Mouse (Mus musculus) liver, embryonic 13.5 days (tissue): ENCODE measurements around the gene Adprm. TPM values are rescaled to one million over a fixed set of nuclear protein-coding genes. Genes with fewer than 3 reads are reported as not detected.
"Not testable (repeated sequence)": the region's sequence is repeated elsewhere in the genome, so short reads cannot be mapped to it uniquely, and the experiment has no call there.

Experiments used
- ATAC-seq: fragments of 200-750 bp; cut with Nextera tagmentation; 2 replicates; pipeline ENCODE4 v1.8.0; 2017; ENCODE audit warnings: low read depth, mild to moderate bottlenecking, moderate number of reproducible peaks, moderate library complexity
- DNase-seq: peaks from one replicate; pipeline ENCODE4 v3.0.0; 2022
- H3K27ac ChIP-seq: fragments of 300-500 bp; sonication (generic); 2 replicates; pipeline ENCODE4 v1.5.1; 2015; ENCODE audit warnings: moderate library complexity, mild to moderate bottlenecking, inconsistent platforms
- H3K27me3 ChIP-seq: fragments of 300-500 bp; sonication (generic); 2 replicates; pipeline ENCODE4 v1.6.1; 2015; ENCODE audit warnings: mild to moderate bottlenecking, inconsistent platforms
- H3K36me3 ChIP-seq: fragments of 300-500 bp; sonication (generic); 2 replicates; pipeline ENCODE4 v1.6.1; 2015; ENCODE audit warnings: mild to moderate bottlenecking, inconsistent platforms
- H3K4me1 ChIP-seq: fragments of 300-500 bp; sonication (generic); replicated peaks from 2 replicates; pipeline ENCODE4 v1.6.1; 2015; ENCODE audit warnings: inconsistent platforms
- H3K4me2 ChIP-seq: fragments of 300-500 bp; sonication (generic); 2 replicates; pipeline ENCODE4 v1.6.1; 2015; ENCODE audit warnings: inconsistent platforms, mild to moderate bottlenecking, moderate library complexity
- H3K4me3 ChIP-seq: fragments of 300-500 bp; sonication (generic); replicated peaks from 2 replicates; pipeline ENCODE4 v1.5.1; 2015; ENCODE audit warnings: mild to moderate bottlenecking, inconsistent platforms
- H3K9ac ChIP-seq: fragments of 300-500 bp; sonication (generic); 2 replicates; pipeline ENCODE4 v1.6.1; 2015; ENCODE audit warnings: mild to moderate bottlenecking, inconsistent platforms
- H3K9me3 ChIP-seq: fragments of 300-500 bp; sonication (generic); replicated peaks from 2 replicates; pipeline ENCODE4 v1.6.1; 2016; ENCODE audit warnings: inconsistent platforms
- WGBS: fragments of 180-500 bp; shearing (Covaris S2); methylation state at CpG from one replicate; pipeline ENCODE4 v1.1.7; 2015; ENCODE audit not compliant: insufficient replicate concordance; 5-methylcytosine and 5-hydroxymethylcytosine counted together
- polyA plus RNA-seq: library from polyadenylated mRNA; unstranded; fragments of >200 nt; fragmentation: Nextera tagmentation; extraction: Ambion mirVana; gene quantifications from 2 replicates; pipeline ENCODE4 v1.2.1, GENCODE M21; 2015

Adprm gene
- polyA plus RNA-seq, 1 experiment from 2014 or later = 10.7 TPM

DNA sequence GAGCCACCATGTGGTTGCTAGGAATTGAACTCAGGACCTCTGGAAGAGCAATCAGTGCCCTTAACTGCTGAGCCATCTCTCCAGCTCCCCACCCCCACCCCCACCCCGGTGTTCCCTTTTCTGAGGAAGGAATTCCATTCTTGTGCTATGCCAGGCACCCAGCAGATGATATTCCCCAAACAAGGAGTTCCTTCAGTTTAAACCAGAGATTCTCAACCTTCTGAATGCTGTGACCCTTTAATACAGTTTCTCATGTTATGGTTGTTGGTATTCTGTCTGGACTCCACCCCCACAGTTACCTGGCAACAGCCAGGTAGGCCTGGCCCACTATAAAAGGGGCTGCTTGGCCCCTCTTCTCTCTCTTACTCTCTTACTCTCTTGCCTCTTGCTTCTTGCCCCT, 29.2 kb downstream of the Adprm start:
- not testable (repeated sequence) for DNase-seq, H3K4me3 ChIP-seq, H3K27ac ChIP-seq, H3K9me3 ChIP-seq, H3K9ac ChIP-seq, ATAC-seq, H3K36me3 ChIP-seq, H3K4me2 ChIP-seq
- Histone ChIP-seq H3K27me3 (peaks cover 15% of the 10 kb centered on the region), H3K4me1 (peaks cover 18% of the 10 kb centered on the region)
- 29% methylated on average over 1 of the region's 1 CpGs for WGBS

DNA sequence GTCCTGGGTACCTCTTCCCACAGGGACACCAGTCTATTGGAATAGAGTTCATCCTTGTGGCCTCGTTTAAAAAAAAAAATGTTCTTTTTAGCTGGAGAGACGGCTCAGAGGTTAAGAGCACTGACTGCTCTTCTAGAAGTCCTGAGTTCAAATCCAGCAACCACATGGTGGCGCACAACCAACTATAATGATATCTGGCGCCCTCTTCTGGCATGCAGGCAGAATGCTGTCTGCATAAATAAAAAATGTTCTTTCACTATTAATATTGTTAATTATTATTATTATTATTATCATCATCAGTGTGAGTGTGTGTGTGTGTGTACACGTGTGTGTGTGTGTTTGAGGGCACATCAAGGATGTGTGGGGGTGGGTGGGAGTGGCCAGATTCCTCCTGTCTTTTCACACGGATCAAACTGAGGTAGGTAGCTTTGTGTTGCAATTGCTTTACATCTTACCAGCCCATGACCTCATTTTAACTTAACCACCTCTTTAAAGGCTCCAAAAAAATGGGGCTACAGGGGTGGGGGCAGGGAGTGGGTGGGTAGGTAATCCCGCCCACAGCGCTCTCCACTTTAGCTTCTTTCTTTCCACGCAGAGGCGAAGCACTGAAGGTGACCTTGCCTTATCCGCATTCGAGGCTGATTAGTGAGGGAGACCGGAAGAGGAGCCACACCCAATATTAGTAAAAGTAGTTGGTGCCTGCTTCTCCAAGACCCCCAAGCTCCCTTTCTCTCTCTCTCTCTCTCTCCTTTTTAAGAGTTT, 29.9 kb downstream of the Adprm start:
- Histone ChIP-seq H3K4me2 (no peak overlapping the region), H3K27me3 (peaks cover 20% of the 10 kb centered on the region), H3K36me3 (no peaks in the 10 kb centered on the region), H3K9me3 (no peaks in the 10 kb centered on the region), H3K4me1 (peaks cover 18% of the 10 kb centered on the region), H3K4me3 (no peak overlapping the region), H3K9ac (no peak overlapping the region), H3K27ac (no peak overlapping the region)
- 66% methylated on average over 13 of the region's 13 CpGs for WGBS
- DNase-seq (no peak), ATAC-seq (no peak)

DNA sequence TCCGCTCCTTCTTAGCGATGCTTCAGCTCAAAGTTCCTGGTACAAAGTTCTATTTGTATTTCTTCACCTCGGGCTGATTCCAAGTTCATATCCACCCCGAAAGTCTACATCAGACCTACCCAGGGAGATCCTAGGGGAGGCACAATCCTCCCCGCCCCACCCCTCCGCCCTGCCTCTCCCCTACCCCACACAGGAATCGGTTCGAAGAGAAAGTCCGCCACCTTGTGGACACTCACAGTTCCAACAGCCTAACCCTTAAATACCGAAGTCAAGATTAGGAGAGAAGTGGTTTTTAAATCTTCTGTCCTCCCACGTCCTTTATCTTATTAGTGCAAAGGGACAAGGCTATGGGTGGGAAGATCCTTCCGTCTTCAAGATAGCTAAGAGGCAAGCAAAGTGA, 31.4 kb downstream of the Adprm start:
- H3K36me3 ChIP-seq = no peaks in the 10 kb centered on the region
- 4% methylated on average over 12 of the region's 12 CpGs for WGBS
- H3K9ac ChIP-seq = no peak overlapping the region
- peaks cover 18% of the 10 kb centered on the region for H3K4me1 ChIP-seq
- peak; percentile 15 for DNase-seq
- H3K27ac ChIP-seq = no peak overlapping the region
- ATAC-seq = no peak
- H3K27me3 ChIP-seq = peaks cover 27% of the 10 kb centered on the region
- no peaks in the 10 kb centered on the region for H3K9me3 ChIP-seq
- peak overlapping the region; percentile 21; the same call in 1 of the 2 replicates for H3K4me2 ChIP-seq
- H3K4me3 ChIP-seq = no peak overlapping the region

DNA sequence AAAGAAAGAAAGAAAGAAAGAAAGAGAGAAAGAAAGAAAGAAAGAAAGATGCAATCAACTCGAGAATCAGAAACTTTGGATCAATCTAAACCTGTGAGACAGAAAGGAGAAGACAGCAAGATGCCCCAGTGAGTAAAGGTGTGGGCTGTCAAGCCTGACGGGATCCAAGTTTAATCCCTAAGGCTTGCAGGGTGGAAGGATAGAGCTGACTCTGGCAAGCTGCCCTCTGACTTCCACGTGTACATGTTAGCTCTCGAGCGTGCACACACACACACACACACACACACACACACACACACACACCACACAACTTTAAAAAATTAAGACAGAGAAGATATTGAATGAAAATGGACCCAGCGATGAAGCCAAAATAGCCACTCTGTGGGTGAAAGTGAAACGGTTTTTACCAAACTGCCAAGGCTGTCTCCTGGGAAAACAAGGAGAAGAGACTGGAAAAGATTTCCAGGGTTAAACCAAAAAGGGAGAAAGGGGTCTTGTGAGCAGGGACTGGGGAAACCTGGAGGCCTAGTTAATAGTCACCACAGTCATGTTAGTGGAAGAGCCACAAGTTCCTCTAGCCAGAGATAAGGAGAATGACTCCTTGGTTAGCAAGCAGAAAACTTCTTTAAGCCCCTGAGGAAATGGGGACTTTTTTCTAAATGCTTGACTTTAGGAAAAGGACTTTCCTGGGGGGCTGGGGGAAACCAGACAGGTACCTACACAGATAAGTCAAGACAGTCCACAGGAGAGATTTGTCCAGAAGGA, 32.5 kb downstream of the Adprm start:
- H3K36me3 ChIP-seq = no peaks in the 10 kb centered on the region
- H3K9ac ChIP-seq = no peak overlapping the region
- H3K9me3 ChIP-seq = no peaks in the 10 kb centered on the region
- H3K4me2 ChIP-seq = no peak overlapping the region
- peaks cover 11% of the 10 kb centered on the region for H3K4me1 ChIP-seq
- ATAC-seq = no peak
- DNase-seq = no peak
- H3K4me3 ChIP-seq = no peak overlapping the region
- WGBS = 49% methylated on average over 7 of the region's 7 CpGs
- H3K27me3 ChIP-seq = peaks cover 27% of the 10 kb centered on the region
- no peak overlapping the region for H3K27ac ChIP-seq

DNA sequence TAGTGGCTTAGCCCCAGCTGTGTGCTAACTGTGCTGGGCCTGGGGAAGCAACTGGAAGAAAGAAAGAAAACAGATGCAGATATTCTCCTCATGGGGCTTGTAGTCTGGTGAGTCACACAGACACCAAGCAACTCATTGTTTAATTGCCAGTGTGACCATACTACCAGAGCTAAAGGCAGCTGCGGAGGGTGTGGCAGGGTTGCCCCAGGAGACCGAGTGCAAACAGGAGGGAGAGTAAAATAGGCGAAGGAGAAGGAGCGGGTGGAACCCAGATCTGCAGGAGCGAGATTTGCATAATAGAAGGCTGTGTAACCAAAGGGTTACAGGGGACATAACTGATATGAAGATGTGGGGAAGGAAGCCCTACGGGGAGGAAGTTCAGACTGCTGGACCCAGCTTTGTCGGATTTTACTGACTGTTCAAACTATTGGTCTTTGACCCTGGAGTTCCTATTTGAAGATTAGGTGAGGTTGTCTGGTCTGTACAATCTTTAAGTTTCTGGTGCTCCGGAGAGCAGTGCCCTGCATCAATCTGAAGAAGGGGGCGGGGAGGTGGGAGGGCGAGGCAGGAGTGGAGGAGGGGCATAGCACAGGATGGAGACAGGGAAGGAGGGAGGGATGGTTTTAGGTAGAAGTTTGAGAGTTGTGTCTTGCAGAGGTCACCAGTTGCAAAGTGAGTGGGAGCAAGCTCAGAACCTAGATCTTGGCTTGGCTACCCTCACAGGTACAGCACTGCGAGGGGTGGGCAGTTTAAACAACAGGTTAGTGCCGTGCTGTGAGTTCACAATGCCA, 34.4 kb downstream of the Adprm start:
- no peaks in the 10 kb centered on the region for H3K36me3 ChIP-seq
- ATAC-seq (no peak), DNase-seq (no peak)
- no peak overlapping the region for H3K4me3 ChIP-seq
- no peaks in the 10 kb centered on the region for H3K9me3 ChIP-seq
- H3K4me1 ChIP-seq = peaks cover 4% of the 10 kb centered on the region; the same call in 1 of the 2 replicates
- H3K4me2 ChIP-seq = no peak overlapping the region
- H3K27me3 ChIP-seq = peaks cover 22% of the 10 kb centered on the region
- no peak overlapping the region for H3K9ac ChIP-seq
- WGBS = 5% methylated on average over 12 of the region's 12 CpGs
- H3K27ac ChIP-seq = no peak overlapping the region

DNA sequence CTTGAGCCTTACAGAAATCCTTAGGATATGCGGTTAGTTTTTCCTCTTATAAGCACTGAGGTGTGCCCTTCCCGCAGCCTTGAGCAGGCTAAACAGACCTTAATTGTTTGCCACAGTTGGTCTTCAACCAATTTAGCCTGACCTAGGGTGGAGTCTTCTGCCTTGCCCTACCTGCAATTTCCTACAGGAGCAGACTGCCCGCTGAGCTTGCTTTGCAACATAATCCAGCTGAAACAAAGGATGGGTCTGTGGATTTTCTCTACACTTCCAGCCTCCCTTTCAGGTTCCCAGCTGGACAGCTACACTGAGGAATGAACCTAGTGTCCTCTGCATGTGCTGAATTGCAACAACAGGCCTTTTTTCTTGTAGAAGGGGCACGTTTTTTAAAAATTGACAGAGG, 40.8 kb downstream of the Adprm start:
- Histone ChIP-seq H3K4me3 (no peak overlapping the region), H3K9me3 (no peaks in the 10 kb centered on the region), H3K4me1 (no peaks in the 10 kb centered on the region), H3K4me2 (no peak overlapping the region), H3K36me3 (no peaks in the 10 kb centered on the region), H3K9ac (no peak overlapping the region), H3K27ac (no peak overlapping the region), H3K27me3 (peaks cover 3% of the 10 kb centered on the region; the same call in 1 of the 2 replicates)
- no peak for DNase-seq
- no peak for ATAC-seq
- WGBS = 36% methylated on average over 4 of the region's 4 CpGs

DNA sequence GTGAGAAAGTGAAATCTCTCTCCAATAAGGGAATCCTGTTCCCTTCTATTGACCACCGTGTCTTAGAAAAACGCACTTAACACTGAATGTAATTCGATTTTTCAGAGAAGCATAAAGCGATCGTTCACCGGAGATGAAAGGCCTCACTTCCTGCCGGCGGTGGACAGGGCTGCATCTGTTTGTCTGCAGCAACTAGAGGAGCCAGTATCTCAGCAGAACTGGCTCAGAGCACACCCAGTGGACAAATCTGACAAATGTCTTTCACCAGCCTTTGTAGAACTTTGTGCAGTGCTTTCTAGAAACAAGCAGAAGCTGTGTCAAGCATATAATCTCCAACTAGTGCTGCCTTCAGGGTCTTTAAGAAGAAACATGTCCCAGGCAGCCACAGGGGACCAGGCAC, 42.0 kb downstream of the Adprm start:
- no peak overlapping the region for H3K4me3 ChIP-seq
- ATAC-seq (no peak), DNase-seq (no peak)
- no peak overlapping the region for H3K9ac ChIP-seq
- H3K36me3 ChIP-seq = no peaks in the 10 kb centered on the region
- no peak overlapping the region for H3K27ac ChIP-seq
- WGBS = 4% methylated on average over 8 of the region's 8 CpGs
- H3K4me1 ChIP-seq = no peaks in the 10 kb centered on the region
- H3K4me2 ChIP-seq = no peak overlapping the region
- no peaks in the 10 kb centered on the region for H3K27me3 ChIP-seq
- H3K9me3 ChIP-seq = no peaks in the 10 kb centered on the region

DNA sequence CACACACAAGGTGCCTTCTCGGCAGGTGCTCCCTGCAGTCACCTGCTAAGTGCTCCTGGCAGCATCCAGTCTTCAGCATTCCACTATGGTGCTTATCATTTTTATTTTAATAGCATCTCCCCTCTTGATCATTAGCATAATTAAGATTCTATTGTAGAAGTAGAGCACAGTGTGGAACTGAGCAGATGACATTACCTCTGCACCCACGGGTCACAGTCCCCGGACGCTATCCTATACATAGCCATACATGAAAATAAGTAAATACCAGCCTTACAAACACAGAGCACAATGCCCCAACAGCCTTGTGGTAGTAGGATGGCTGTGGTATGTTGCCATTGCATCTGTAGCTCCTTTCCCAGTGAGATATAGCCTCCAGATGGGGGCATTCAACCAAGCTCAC, 43.9 kb downstream of the Adprm start:
- Histone ChIP-seq H3K36me3 (no peaks in the 10 kb centered on the region), H3K27ac (no peak overlapping the region), H3K9me3 (no peaks in the 10 kb centered on the region), H3K4me2 (no peak overlapping the region), H3K4me1 (no peaks in the 10 kb centered on the region), H3K4me3 (no peak overlapping the region), H3K27me3 (no peaks in the 10 kb centered on the region), H3K9ac (no peak overlapping the region)
- no peak for ATAC-seq
- no peak for DNase-seq
- 89% methylated on average over 4 of the region's 4 CpGs for WGBS

DNA sequence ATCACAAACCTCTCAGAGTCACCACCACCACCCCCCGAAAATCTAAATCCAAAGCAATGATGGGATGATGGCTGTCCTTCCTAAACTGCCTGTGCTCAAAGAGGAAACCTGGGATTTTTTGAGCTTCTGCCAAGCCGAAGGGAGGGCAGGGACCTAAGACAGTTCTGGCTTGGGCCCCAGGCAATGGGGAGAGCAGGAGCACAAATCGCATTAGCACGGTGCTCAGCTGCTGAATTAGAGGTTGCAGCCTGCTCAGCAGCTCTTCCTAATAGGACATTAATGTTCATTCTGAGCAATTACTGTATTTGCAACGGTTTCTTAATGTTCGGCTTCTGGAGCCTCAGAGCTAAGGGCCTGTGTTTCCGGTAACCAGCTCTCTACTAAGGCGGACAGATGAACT, 44.4 kb downstream of the Adprm start:
- ATAC-seq (no peak), DNase-seq (no peak)
- no peak overlapping the region for H3K4me2 ChIP-seq
- H3K9me3 ChIP-seq = no peaks in the 10 kb centered on the region
- 71% methylated on average over 8 of the region's 8 CpGs for WGBS
- no peak overlapping the region for H3K9ac ChIP-seq
- no peak overlapping the region for H3K4me3 ChIP-seq
- no peaks in the 10 kb centered on the region for H3K36me3 ChIP-seq
- no peak overlapping the region for H3K27ac ChIP-seq
- no peaks in the 10 kb centered on the region for H3K27me3 ChIP-seq
- no peaks in the 10 kb centered on the region for H3K4me1 ChIP-seq

DNA sequence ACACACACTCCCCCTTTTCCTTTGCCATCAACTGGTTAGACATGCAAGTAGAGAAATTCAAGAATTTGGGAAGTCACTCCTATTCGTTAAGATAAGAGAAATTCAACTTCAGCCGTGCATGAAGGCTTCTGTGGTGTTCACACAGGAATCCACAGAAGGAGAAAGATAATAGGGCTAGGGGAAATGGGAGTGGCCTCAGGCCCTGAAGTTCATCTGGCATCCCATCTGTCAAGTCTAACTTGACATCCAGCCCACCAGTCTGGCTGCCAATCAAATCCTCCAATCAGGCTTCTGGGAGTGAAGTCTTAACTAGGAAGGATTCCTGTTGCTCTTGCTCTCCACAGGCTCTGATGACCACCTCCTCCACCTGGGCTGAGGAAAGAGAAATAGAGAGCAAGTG, 49.5 kb downstream of the Adprm start:
- H3K27me3 ChIP-seq = no peaks in the 10 kb centered on the region
- no peak overlapping the region for H3K9ac ChIP-seq
- H3K4me1 ChIP-seq = no peaks in the 10 kb centered on the region
- no peak for ATAC-seq
- no peaks in the 10 kb centered on the region for H3K9me3 ChIP-seq
- no peaks in the 10 kb centered on the region for H3K36me3 ChIP-seq
- H3K27ac ChIP-seq = no peak overlapping the region
- no peak overlapping the region for H3K4me2 ChIP-seq
- H3K4me3 ChIP-seq = no peak overlapping the region
- DNase-seq = no peak
- 9% methylated on average over 2 of the region's 2 CpGs for WGBS

DNA sequence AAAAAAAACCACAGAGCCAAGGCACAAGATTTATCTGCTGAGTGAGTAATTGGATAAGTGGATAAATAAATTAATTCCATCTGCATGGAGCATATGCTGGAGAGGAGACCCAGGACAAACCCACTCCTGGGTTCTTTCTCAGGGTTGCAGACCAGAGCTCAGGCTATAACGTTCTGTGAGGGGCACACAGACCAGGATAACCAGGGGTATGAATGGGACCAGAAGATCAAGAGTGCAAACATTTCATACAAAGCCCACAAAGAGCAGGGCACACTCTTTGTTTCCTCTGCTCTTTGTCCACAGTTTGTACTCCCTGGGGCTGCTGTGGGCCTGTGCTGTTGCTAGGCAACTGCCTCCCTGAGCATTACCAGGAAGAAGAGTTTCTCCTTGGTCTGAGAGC, 50.7 kb downstream of the Adprm start:
- 64% methylated on average over 1 of the region's 1 CpGs for WGBS

More for the DNA sequence above, 50.7 kb downstream of the Adprm start:
- H3K27ac ChIP-seq = no peak overlapping the region
- H3K4me3 ChIP-seq = no peak overlapping the region
- no peaks in the 10 kb centered on the region for H3K36me3 ChIP-seq
- no peak overlapping the region for H3K9ac ChIP-seq
- no peaks in the 10 kb centered on the region for H3K4me1 ChIP-seq
- ATAC-seq = no peak
- no peaks in the 10 kb centered on the region for H3K27me3 ChIP-seq
- H3K9me3 ChIP-seq = no peaks in the 10 kb centered on the region
- DNase-seq = no peak
- H3K4me2 ChIP-seq = no peak overlapping the region
